Mouse (Mus musculus) intestine, embryonic 15.5 days (tissue): ENCODE results near the gene Mitf. TPM values are rescaled to one million over a fixed set of nuclear protein-coding genes. Genes with fewer than 3 reads are reported as not detected.

Experiments used
- polyA plus RNA-seq: library from polyadenylated mRNA; unstranded; fragments of >200 nt; fragmentation: Nextera tagmentation; extraction: Ambion mirVana; gene quantifications from 2 replicates; pipeline ENCODE4 v1.2.1, GENCODE M21; 2015

Gene Mitf
- polyA plus RNA-seq, 1 experiment from 2014 or later = 0.90 TPM

Other genes starting within 250 kb of the Mitf start
- 9.4 and 11.1 TPM in 2 replicates for gene Frmd4b, start 189.5 kb upstream of the Mitf start, polyA plus RNA-seq